Mouse (Mus musculus) heart, postnatal 0 days (tissue): Measurements from ENCODE around the gene Psmc3ip. TPM values are rescaled to one million over a fixed set of nuclear protein-coding genes. Genes with fewer than 3 reads are reported as not detected.

Experiments used
- ATAC-seq: fragments of 200-750 bp; cut with Nextera tagmentation; 2 replicates; pipeline ENCODE4 v1.8.0; 2017; ENCODE audit warnings: low read depth, moderate number of reproducible peaks, moderate library complexity; ENCODE audit not compliant: insufficient read depth
- DNase-seq: peaks from one replicate; pipeline ENCODE4 v3.0.0-alpha.2; 2016; ENCODE audit warnings: low spot score
- H3K27ac ChIP-seq: fragments of 300-500 bp; sonication (generic); 2 replicates; pipeline ENCODE4 v1.5.1; 2014; ENCODE audit warnings: low read depth, mild to moderate bottlenecking
- H3K27me3 ChIP-seq: fragments of 300-500 bp; sonication (generic); 2 replicates; pipeline ENCODE4 v1.6.1; 2014; ENCODE audit warnings: low read length, mixed read lengths; ENCODE audit not compliant: control insufficient read depth, insufficient read depth
- H3K36me3 ChIP-seq: fragments of 300-500 bp; sonication (generic); replicated peaks from 2 replicates; pipeline ENCODE4 v1.6.1; 2014; ENCODE audit warnings: low read length, mixed read lengths; ENCODE audit not compliant: control insufficient read depth, insufficient read depth
- H3K4me1 ChIP-seq: fragments of 300-500 bp; sonication (generic); 2 replicates; pipeline ENCODE4 v1.6.1; 2014; ENCODE audit warnings: antibody characterized with exemption; ENCODE audit not compliant: control insufficient read depth, insufficient read depth
- H3K4me2 ChIP-seq: fragments of 300-500 bp; sonication (generic); 2 replicates; pipeline ENCODE4 v1.6.1; 2014; ENCODE audit warnings: low read depth, mild to moderate bottlenecking, low read length, moderate library complexity
- H3K4me3 ChIP-seq: fragments of 300-500 bp; sonication (generic); 2 replicates; pipeline ENCODE4 v1.5.1; 2014; ENCODE audit warnings: low read depth, low read length
- H3K9ac ChIP-seq: fragments of 300-500 bp; sonication (generic); replicated peaks from 2 replicates; pipeline ENCODE4 v1.6.1; 2014; ENCODE audit warnings: low read depth, low read length, mixed read lengths
- H3K9me3 ChIP-seq: fragments of 300-500 bp; sonication (generic); replicated peaks from 2 replicates; pipeline ENCODE4 v1.6.1; 2016; ENCODE audit warnings: low read length; ENCODE audit not compliant: control insufficient read depth
- CTCF ChIP-seq: IDR thresholded peaks from 2 replicates; pipeline ENCODE4 v1.5.1; 2016; ENCODE audit warnings: antibody characterized with exemption, control low read depth, low read depth
- EP300 ChIP-seq: IDR thresholded peaks from 2 replicates; pipeline ENCODE4 v1.6.1; 2016; ENCODE audit warnings: antibody characterized with exemption, low read depth
- WGBS: fragments of 180-500 bp; shearing (Covaris S2); extraction: QIAGEN DNeasy Blood & Tissue Kit; methylation state at CpG from one replicate; pipeline ENCODE4 v1.1.7; 2014; 5-methylcytosine and 5-hydroxymethylcytosine counted together
- polyA plus RNA-seq: library from polyadenylated mRNA; unstranded; fragments of >200 nt; fragmentation: Nextera tagmentation; extraction: Ambion mirVana; gene quantifications from 2 replicates; pipeline ENCODE4 v1.2.1, GENCODE M21; 2015
- total RNA-seq: library from RNA; depleted of rRNA; stranded (reverse); fragments of >200 nt; gene quantifications from 2 replicates; pipeline ENCODE4 v1.2.3, GENCODE M21; 2014; ENCODE audit warnings: low replicate concordance

Gene Psmc3ip
- total and polyA plus RNA-seq, 2 experiments from 2014 or later: 1.2 to 10.3 TPM

- DNase-seq (no peak), ATAC-seq (no peak)
- TF ChIP-seq CTCF (no peak), EP300 (no peak)
- WGBS: 92% methylated on average over 18 of the region's 18 CpGs
- Histone ChIP-seq H3K27me3 (peaks cover 6% of the 10 kb centered on the region; the same call in 1 of the 2 replicates), H3K4me3 (no peak overlapping the region), H3K36me3 (peaks cover 27% of the 10 kb centered on the region), H3K4me2 (no peak overlapping the region), H3K9me3 (no peaks in the 10 kb centered on the region), H3K27ac (no peak overlapping the region; the same call in 1 of the 2 replicates), H3K4me1 (peaks cover 24% of the 10 kb centered on the region), H3K9ac (0 out of 2 replicates have a peak overlapping the region, but pooled peaks have one; percentile 67)
Measured at GRCm38 (mm10) chr11:101085617-101086322, 9.5 kb downstream of the Psmc3ip start.

DNA sequence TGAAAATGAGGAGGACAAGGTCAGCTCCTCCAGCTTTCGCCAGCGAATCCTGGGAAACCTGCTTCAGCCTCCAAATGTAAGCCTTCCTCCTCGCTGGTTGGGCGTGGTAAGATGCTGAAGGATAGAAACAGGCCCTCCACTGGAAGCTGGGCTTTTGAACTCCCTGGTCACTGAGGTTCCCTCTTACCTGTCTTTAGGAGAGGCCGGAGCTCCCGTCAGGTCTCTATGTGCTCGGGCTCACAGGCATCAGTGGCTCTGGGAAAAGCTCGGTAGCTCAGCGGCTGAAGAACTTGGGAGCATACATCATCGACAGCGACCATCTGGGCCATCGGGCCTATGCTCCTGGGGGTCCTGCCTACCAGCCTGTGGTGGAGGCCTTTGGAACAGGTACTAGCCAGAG, 10.4 kb downstream of the Psmc3ip start:
- Histone ChIP-seq H3K36me3 (peaks cover 17% of the 10 kb centered on the region), H3K4me3 (no peak overlapping the region), H3K9me3 (no peaks in the 10 kb centered on the region), H3K4me2 (no peak overlapping the region), H3K9ac (no peak overlapping the region), H3K27me3 (peaks cover 16% of the 10 kb centered on the region), H3K27ac (no peak overlapping the region), H3K4me1 (peaks cover 24% of the 10 kb centered on the region)
- no peak for DNase-seq
- TF ChIP-seq CTCF (no peak), EP300 (no peak)
- WGBS: 93% methylated on average over 12 of the region's 12 CpGs
- ATAC-seq: no peak

DNA sequence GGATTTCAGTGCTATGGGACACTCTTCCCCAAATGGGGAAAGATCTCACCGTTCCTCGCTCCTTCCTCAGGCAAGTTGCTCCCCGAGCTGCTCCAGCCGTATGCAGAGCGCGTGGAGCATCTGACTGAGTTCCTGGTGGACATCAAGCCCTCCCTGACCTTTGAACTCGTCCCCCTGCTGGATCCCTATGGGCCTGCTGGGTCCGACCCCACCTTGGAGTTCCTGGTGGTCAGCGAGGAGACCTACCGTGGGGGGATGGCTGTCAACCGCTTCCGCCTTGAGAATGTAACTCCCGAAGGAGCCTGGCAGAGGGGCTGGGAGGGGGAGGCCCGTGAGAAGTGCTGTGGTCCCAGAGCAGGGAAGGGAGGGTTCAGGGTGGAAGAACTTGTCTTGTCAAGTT, 11.0 kb downstream of the Psmc3ip start:
- TF ChIP-seq EP300 (no peak), CTCF (no peak)

DNA sequence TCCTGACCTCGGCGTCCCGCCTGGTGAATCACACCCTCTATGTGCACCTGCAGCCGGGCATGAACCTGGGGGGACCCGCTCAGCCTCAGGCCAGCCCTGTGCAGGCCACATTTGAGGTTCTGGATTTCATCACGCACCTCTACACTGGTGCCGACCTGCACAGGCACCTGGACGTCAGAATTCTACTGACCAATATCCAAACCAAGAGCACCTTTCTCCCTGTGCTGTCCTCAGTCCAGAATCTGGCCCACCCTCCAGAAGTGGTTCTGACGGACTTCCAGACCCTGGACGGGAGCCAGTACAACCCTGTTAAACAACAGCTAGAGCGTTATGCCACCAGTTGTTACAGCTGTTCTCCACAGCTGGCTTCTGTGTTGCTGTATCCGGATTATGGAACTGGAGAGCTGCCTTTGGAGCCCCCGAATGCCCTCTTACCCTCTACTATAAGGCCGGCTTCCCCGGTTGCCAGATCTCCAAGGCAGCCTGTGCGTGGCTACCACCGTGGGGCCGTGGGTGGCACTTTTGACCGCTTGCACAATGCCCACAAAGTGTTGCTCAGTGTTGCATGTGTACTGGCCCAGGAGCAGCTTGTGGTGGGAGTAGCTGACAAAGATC, 12.0 kb downstream of the Psmc3ip start:
- TF ChIP-seq CTCF (no peak), EP300 (no peak)
- Histone ChIP-seq H3K27ac (peak overlapping the region; percentile 94), H3K9me3 (no peaks in the 10 kb centered on the region), H3K4me3 (peak overlapping the region; percentile 81), H3K27me3 (peaks cover 32% of the 10 kb centered on the region), H3K9ac (peak overlapping the region; percentile 87), H3K36me3 (peaks cover 6% of the 10 kb centered on the region; the same call in 1 of the 2 replicates), H3K4me1 (peaks cover 24% of the 10 kb centered on the region), H3K4me2 (peak overlapping the region; percentile 95)
- DNase-seq (no peak), ATAC-seq (no peak; the same call in 1 of the 2 replicates)
- 33% methylated on average over 19 of the region's 19 CpGs for WGBS

More for the DNA sequence above, 11.0 kb downstream of the Psmc3ip start:
- Histone ChIP-seq H3K4me1 (peaks cover 24% of the 10 kb centered on the region), H3K9ac (no peak overlapping the region), H3K4me3 (no peak overlapping the region), H3K36me3 (peaks cover 11% of the 10 kb centered on the region), H3K9me3 (no peaks in the 10 kb centered on the region), H3K4me2 (no peak overlapping the region), H3K27me3 (peaks cover 22% of the 10 kb centered on the region), H3K27ac (no peak overlapping the region)
- DNase-seq (no peak), ATAC-seq (no peak)
- 81% methylated on average over 14 of the region's 14 CpGs for WGBS

DNA sequence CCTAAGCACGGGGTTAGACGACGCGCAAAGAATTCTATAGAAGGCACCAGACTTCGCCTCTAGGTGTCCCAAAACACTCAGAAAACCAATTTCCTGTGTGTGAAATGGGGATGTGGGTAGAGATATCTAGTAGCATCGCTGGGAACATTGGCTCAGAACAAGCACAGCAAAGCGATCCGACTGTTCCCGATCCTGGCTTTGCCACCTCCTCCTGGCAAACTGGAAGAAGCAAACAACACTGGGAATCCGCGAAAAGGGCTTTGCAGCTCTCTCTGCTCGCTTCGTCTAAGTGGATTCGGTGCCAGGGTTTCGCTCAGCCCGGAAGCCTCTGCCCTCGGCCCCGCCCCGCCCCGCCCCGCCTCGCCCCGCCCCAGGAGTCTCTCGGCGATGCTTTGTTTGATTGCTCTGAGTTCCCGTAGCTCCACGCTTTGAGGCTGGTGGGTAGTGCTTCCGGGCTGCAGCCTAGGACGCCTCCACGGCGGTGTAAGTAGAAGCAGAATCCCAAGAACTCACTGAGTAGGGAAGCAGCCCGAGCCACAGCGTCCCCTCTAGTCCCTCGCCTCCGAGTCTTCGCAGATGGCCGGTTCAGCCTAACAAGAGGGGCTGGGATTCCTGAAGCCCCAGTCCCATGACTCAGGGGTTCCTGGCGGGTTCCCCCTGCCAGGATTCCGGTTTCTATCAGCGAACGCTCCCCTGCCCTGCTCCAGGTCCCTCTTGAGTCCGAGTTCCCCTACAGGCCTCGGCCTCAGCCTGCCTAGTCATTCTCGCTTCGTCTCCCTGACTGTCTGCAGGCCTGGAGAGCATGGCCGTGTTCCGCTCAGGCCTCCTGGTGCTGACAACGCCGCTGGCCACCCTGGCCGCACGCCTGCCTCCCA, 12.8 kb downstream of the Psmc3ip start, which contains the start of gene Coasy:
TSS of gene Coasy (plus strand) at position 358 of the 875 bp plus-strand sequence.
- WGBS: under 1% methylated on average over 51 of the region's 51 CpGs
- Histone ChIP-seq H3K9me3 (no peaks in the 10 kb centered on the region), H3K4me2 (peak within 1 kb of the TSS; percentile 95), H3K36me3 (peaks cover 6% of the 10 kb centered on the region; the same call in 1 of the 2 replicates), H3K27ac (peak within 1 kb of the TSS; percentile 94), H3K4me3 (peak within 1 kb of the TSS; percentile 81), H3K9ac (peak within 1 kb of the TSS; percentile 87), H3K27me3 (peaks cover 38% of the 10 kb centered on the region), H3K4me1 (peaks cover 17% of the 10 kb centered on the region)
- peak; percentile 87 for ATAC-seq
- peak; percentile 92 for DNase-seq
- TF ChIP-seq EP300 (0 out of 2 replicates have a peak, but pooled peaks have one; percentile 53), CTCF (peak; percentile 33)
